In the genomic region with DNA sequence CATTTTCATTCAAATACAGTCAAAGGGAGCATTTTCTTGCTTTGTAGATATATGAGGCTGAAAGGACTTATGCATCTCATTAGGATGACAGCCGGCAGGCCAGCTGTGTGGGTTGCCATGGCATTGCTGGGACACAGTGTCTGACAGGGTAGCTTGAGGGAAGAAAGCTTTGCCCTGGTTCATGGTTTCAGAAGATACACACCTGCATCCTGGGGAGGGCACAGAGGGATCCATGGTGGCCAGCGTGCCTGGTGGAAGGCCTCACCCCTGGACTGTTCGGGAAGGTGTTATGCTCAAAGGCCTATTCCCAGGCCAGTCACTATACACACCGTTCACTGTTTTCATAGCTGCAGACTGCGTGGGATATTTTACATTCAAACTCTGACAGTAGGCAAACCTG, we compare ENCODE assay signal across 16 mouse cellular contexts. TPM values are rescaled to one million over a fixed set of nuclear protein-coding genes. Genes with fewer than 3 reads are reported as not detected.
DNase-seq lines count a peak whose midpoint lies in the region; ATAC-seq and TF ChIP-seq lines count a peak whose summit lies in the region.
"Had no signal": no experiment of that assay in that cellular context is flagged by ENCODE, and none has a peak within 500 bp of the region (broad histone marks: within the 10 kb centered on the region; RNA-seq: fewer than 3 reads in every experiment).

No protein-coding gene starts in this region.

- ATAC-seq in embryonic facial prominence, embryonic 12.5 days (ENCODE audit: insufficient number of reproducible peaks, insufficient read depth, low FRiP score, low TSS enrichment): peak; percentile 47; the same call in 1 of the 2 replicates
- ATAC-seq in forebrain, embryonic 16.5 days: peak; percentile 88
- ATAC-seq in midbrain, postnatal 0 days (ENCODE audit: low FRiP score): peak; percentile 68; the same call in 1 of the 2 replicates
- ATAC-seq: Patski had no signal

- no peak overlapping the region for H3K9ac ChIP-seq in embryonic facial prominence, embryonic 12.5 days
- no peak overlapping the region for H3K9ac ChIP-seq in forebrain, embryonic 16.5 days (replicated peaks; ENCODE audit: low read depth, low read length)
- no peak overlapping the region for H3K9ac ChIP-seq in midbrain, postnatal 0 days (replicated peaks; ENCODE audit: low read length, poor library complexity, severe bottlenecking)
- H3K9ac ChIP-seq: heart, embryonic 13.5 days; lung, embryonic 15.5 days; stomach, embryonic 15.5 days had no signal

- no peak overlapping the region for H3K4me3 ChIP-seq in embryonic facial prominence, embryonic 12.5 days
- no peak overlapping the region for H3K4me3 ChIP-seq in embryonic facial prominence, embryonic 10.5 days
- no peak overlapping the region for H3K4me3 ChIP-seq in forebrain, embryonic 16.5 days (replicated peaks; ENCODE audit: low read length)
- no peak overlapping the region for H3K4me3 ChIP-seq in limb, embryonic 10.5 days
- H3K4me3 ChIP-seq in midbrain, postnatal 0 days (ENCODE audit: low read depth, low read length): no peak overlapping the region
- H3K4me3 ChIP-seq: heart, embryonic 13.5 days; lung, embryonic 15.5 days; stomach, embryonic 15.5 days had no signal

- no peak overlapping the region for H3K27ac ChIP-seq in embryonic facial prominence, embryonic 12.5 days
- no peak overlapping the region for H3K27ac ChIP-seq in embryonic facial prominence, embryonic 10.5 days (replicated peaks)
- H3K27ac ChIP-seq in forebrain, embryonic 16.5 days (ENCODE audit: low read length): no peak overlapping the region
- no peak overlapping the region for H3K27ac ChIP-seq in limb, embryonic 10.5 days
- H3K27ac ChIP-seq in midbrain, postnatal 0 days (ENCODE audit: low read depth, low read length): no peak overlapping the region
- H3K27ac ChIP-seq: heart, embryonic 13.5 days; lung, embryonic 15.5 days; stomach, embryonic 15.5 days had no signal

- no peaks in the 10 kb centered on the region for H3K4me1 ChIP-seq in embryonic facial prominence, embryonic 12.5 days
- H3K4me1 ChIP-seq in embryonic facial prominence, embryonic 10.5 days: no peaks in the 10 kb centered on the region
- H3K4me1 ChIP-seq in forebrain, embryonic 16.5 days (replicated peaks; ENCODE audit: control insufficient read depth, insufficient read depth, low read length): peaks cover 3% of the 10 kb centered on the region; the same call in 1 of the 2 replicates
- no peaks in the 10 kb centered on the region for H3K4me1 ChIP-seq in limb, embryonic 10.5 days
- H3K4me1 ChIP-seq in midbrain, postnatal 0 days (ENCODE audit: insufficient read depth, low read length): no peaks in the 10 kb centered on the region
- H3K4me1 ChIP-seq: heart, embryonic 13.5 days; lung, embryonic 15.5 days; stomach, embryonic 15.5 days had no signal

- H3K9me3 ChIP-seq in embryonic facial prominence, embryonic 12.5 days: no peaks in the 10 kb centered on the region
- H3K9me3 ChIP-seq in embryonic facial prominence, embryonic 10.5 days: no peaks in the 10 kb centered on the region
- no peaks in the 10 kb centered on the region for H3K9me3 ChIP-seq in forebrain, embryonic 16.5 days (ENCODE audit: control insufficient read depth, low read length)
- no peaks in the 10 kb centered on the region for H3K9me3 ChIP-seq in limb, embryonic 10.5 days (replicated peaks)
- H3K9me3 ChIP-seq in midbrain, postnatal 0 days (ENCODE audit: low read length): no peaks in the 10 kb centered on the region
- H3K9me3 ChIP-seq: heart, embryonic 13.5 days; lung, embryonic 15.5 days; stomach, embryonic 15.5 days had no signal

- no peaks in the 10 kb centered on the region for H3K36me3 ChIP-seq in embryonic facial prominence, embryonic 12.5 days
- no peaks in the 10 kb centered on the region for H3K36me3 ChIP-seq in embryonic facial prominence, embryonic 10.5 days (replicated peaks)
- H3K36me3 ChIP-seq in forebrain, embryonic 16.5 days (ENCODE audit: control insufficient read depth, insufficient read depth): no peaks in the 10 kb centered on the region
- H3K36me3 ChIP-seq in limb, embryonic 10.5 days: no peaks in the 10 kb centered on the region
- H3K36me3 ChIP-seq in midbrain, postnatal 0 days (ENCODE audit: insufficient read depth, low read length): no peaks in the 10 kb centered on the region
- H3K36me3 ChIP-seq: heart, embryonic 13.5 days; lung, embryonic 15.5 days; stomach, embryonic 15.5 days had no signal

- DNase-seq in embryonic facial prominence, embryonic 10.5 days (ENCODE audit: low spot score): no peak
- DNase-seq in limb, embryonic 10.5 days (ENCODE audit: low spot score): peak; percentile 32
- peak; percentile 61 for DNase-seq in midbrain, postnatal 0 days (ENCODE audit: low spot score)
- no peak for DNase-seq in kidney, postnatal 14 days
- no peak for DNase-seq in layer of hippocampus, adult 9-10 months (ENCODE audit: low spot score)
- DNase-seq in kidney, postnatal 10 days: no peak
- DNase-seq: cerebellum, adult 2 months; gastrocnemius, postnatal 10 days; kidney, adult 9 months; thymus, postnatal 25 days had no signal

- H3K4me2 ChIP-seq in embryonic facial prominence, embryonic 12.5 days (replicated peaks): no peak overlapping the region
- no peak overlapping the region for H3K4me2 ChIP-seq in forebrain, embryonic 16.5 days (ENCODE audit: low read length)
- H3K4me2 ChIP-seq in midbrain, postnatal 0 days (ENCODE audit: low read depth, low read length, poor library complexity, severe bottlenecking): no peak overlapping the region
- H3K4me2 ChIP-seq: heart, embryonic 13.5 days; lung, embryonic 15.5 days; stomach, embryonic 15.5 days had no signal

- TF ChIP-seq CTCF in midbrain, postnatal 0 days (IDR thresholded peaks at IDR 0.05): no peak

- 86% methylated on average over 5 of the region's 5 CpGs for WGBS in embryonic facial prominence, embryonic 12.5 days
- 85% methylated on average over 5 of the region's 5 CpGs for WGBS in embryonic facial prominence, embryonic 10.5 days
- WGBS in forebrain, embryonic 16.5 days: 74% methylated on average over 5 of the region's 5 CpGs
- WGBS in limb, embryonic 10.5 days: 90% methylated on average over 5 of the region's 5 CpGs
- 59% methylated on average over 5 of the region's 5 CpGs for WGBS in midbrain, postnatal 0 days

- H3K27me3 ChIP-seq in embryonic facial prominence, embryonic 12.5 days: no peaks in the 10 kb centered on the region
- no peaks in the 10 kb centered on the region for H3K27me3 ChIP-seq in embryonic facial prominence, embryonic 10.5 days (replicated peaks; ENCODE audit: low read depth, poor library complexity, severe bottlenecking)
- H3K27me3 ChIP-seq in forebrain, embryonic 16.5 days (replicated peaks; ENCODE audit: control insufficient read depth, insufficient read depth, low read length): no peaks in the 10 kb centered on the region
- no peaks in the 10 kb centered on the region for H3K27me3 ChIP-seq in limb, embryonic 10.5 days (ENCODE audit: low read depth, poor library complexity, severe bottlenecking)
- no peaks in the 10 kb centered on the region for H3K27me3 ChIP-seq in midbrain, postnatal 0 days (ENCODE audit: insufficient read depth, low read length)
- H3K27me3 ChIP-seq: heart, embryonic 13.5 days; lung, embryonic 15.5 days; stomach, embryonic 15.5 days had no signal

RNA-seq across cellular contexts. Expression of a gene that starts 29.5 kb away (rescaled TPM):
- 0.09 and 0.10 TPM in 2 replicates for polyA plus RNA-seq in embryonic facial prominence, embryonic 12.5 days (2016; fragmentation: Nextera tagmentation; extraction: Ambion mirVana)
- polyA plus RNA-seq in embryonic facial prominence, embryonic 10.5 days (2016; fragmentation: Nextera tagmentation; extraction: Ambion mirVana): 0.07 TPM in 1 of 2 replicates, not detected in the other
- polyA plus RNA-seq in forebrain, embryonic 16.5 days (2015; fragmentation: Nextera tagmentation; extraction: Ambion mirVana): 0.22 and 0.24 TPM in 2 replicates
- 0.18 and 0.24 TPM in 2 replicates for polyA plus RNA-seq in limb, embryonic 10.5 days (2016; fragmentation: Nextera tagmentation; extraction: Ambion mirVana)
- 0.71 and 1.1 TPM in 2 replicates for total RNA-seq in midbrain, postnatal 0 days (2014; rRNA removed)
- polyA plus RNA-seq in midbrain, postnatal 0 days (2015; fragmentation: Nextera tagmentation; extraction: Ambion mirVana): 0.74 and 0.84 TPM in 2 replicates

Comparison
In these comparisons a context has a peak if more than half of its experiments do, and no peak if none do; other contexts are left out.
1. DNase-seq: peak in limb, embryonic 10.5 days (single experiment) and midbrain, postnatal 0 days (single experiment); none in embryonic facial prominence, embryonic 10.5 days (single experiment), kidney, postnatal 14 days (single experiment), layer of hippocampus, adult 9-10 months (single experiment) and kidney, postnatal 10 days (single experiment).
2. Peak in every context shown above with its lines, with median percentiles within 50 percentile points of each other: ATAC-seq.